Mouse (Mus musculus) spleen, postnatal 14 days (tissue): ENCODE measurements at regions not wholly inside any gene's neighbourhood (a gene's known extent, or its start where the extent isn't known, plus 50 kb on each side); places are given as distances from the start of the nearest gene placed in this dataset.

Source experiments
- DNase-seq, 2 experiments: peaks; one replicate each; pipeline ENCODE4 v3.0.0; 2021 to 2022; ENCODE audit warnings: low spot score in 2 of 2

DNA sequence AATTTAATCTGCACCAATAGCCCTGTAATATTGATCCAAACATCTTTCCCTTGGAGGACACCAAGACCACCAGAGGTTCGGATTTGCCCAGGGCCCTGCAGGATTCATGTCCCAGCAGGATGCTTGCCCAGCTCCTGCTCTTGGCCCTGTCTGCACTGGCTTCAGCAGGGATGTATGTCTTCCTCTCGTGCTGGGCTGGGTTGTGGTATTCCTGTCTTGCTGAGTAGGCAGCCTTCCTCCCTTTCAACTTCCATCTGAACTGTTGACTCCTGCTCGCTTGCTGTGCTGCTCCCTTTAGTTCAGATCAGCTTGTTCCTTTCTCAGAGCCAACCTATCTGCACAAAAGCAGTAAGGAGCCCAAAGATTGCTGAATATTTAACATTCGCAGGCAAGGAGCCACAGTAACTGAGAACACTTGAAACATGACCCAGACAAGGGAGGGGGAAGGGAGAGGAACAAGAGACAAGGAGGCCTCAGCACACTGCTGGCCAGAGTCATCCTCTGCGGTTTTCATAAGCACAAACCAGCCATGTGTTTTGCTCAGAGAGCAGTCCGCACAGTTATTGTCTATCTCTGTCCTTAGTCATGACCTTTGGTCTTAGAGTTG lies 110.7 kb upstream of the Auts2 start:
- DNase-seq: no peak

DNA sequence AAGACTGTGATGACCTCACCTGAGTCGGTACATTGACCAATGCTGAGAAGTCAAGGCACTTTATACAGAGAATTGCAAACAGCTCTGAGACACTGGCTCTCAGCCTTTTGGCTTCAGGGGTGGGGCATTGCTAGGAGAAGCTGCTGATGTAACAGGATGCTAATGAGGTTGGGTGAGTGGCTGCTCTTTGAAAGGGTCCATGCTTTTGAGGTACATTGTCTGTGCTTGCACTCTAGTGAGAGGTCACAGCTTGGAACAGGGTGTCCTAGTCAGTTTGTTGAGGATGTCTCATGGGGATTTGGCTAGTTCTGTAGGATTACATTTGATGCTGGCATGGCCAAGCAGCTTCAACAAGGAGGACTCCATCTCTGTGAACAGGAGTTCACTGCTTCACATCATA lies 109.1 kb upstream of the Auts2 start:
- no peak for DNase-seq

DNA sequence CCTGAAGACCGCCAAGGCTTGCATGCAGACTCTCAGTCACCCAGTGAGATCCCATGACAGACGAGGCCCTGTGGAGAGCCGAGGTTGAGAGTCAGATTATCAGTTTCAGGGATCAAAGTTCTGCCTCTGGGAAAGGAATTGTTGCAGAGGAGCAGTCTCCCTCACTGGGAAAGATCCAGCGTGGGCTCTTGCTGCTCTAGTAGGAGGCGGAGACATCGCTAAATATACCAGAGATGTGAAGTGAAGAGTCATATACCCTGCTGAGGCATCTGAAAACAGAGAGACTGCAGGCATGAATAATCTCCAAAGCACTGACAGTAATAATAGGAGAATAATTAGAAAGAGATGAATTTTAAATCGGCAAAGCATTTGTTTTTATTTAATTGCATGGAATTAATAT lies 106.6 kb upstream of the Auts2 start:
- DNase-seq: no peak

DNA sequence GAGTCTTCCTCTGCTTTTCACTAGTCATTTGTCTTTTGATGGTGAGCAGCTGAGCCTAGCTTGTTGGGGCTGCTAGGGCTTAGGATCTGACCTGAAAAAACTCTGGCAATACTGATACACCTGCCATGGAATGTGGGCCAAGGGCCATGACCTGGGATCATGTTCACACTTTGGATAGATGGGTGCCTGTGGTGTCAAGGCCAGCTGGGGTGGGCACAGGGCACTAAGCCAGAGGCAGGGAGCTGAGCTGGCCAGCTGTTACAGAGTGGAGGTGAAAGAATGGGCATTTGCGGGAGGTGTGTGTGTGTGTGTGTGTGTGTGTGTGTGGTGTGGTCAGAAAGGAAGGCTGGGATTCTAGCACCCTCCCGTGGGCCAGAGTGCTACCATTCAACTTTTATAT lies 105.6 kb upstream of the Auts2 start:
- no peak for DNase-seq

DNA sequence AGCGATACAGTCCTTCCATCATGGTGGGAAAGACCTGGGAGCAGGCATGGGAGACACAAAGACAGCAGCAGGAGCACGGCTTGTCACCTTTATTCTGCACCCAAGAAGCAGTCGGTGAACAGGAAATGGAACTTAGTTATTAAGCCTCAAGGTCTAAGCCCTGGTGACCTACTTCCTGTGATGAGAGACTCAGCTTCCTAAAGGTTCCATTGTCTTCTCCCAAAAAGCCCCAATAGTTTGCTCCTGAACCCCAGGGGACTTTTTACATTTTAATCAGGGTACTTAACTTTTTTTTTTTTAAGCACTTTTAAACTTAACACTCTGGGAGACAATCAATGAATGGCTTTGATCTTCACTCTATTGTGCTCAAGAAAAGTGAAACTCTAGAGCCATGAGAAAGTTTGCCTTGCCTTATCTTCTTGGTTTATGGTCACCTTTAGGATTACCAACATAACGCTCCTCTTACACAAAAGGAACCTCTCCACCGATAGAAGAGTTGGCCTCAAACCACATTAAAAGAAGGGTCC lies 101.6 kb upstream of the Auts2 start:
- DNase-seq: no peak

DNA sequence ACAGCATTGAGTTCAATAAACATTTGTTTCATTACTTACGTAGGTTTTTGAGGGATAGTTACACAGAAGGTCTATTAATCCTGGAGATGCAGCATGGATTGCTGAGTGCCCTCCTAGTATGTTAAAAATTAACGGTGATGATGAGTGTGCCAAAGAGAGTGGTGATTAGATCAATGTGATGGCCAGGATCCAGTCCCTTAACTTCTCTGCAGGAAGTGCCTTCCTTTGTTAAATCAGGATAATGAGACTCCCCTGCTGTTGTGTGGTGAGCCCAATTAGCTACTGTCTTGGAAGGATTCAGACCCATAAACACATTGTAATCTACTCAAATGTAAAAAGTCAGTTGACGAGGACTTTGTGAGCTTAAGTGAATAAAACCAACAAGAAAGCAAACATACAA lies 100.1 kb upstream of the Auts2 start:
- no peak for DNase-seq

DNA sequence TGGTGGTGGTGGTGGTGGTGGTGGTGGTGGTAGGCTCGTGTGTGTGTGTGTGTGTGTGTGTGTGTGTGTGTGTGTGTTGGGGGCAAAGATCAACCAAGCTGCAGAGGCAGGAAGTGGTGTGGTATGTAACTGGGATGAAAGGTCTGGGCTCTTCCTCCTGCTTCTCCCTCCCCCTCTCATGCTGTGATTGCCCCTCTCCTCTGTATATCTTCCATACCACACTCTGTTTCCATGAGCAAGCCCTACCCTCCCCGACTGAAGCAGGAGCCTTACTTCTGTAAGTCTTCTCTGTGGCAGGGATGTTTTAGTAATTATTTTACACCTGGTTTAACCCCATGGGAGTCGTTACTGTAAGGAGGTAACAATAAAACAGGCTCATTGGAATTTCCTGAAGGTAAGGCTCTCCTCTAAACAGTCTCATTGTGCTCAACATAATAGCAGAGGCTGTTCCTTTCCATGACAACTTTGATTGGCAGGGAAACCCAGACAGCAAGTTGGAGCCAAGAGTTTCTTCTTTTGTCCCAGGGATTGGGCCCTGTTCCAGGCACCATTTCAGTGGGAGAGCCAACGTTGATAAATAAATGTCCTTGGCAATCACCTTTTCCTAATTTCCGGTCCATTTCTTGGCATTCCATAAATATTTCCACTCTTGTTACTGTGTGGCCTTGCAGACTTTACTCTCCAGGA lies 90.2 kb upstream of the Auts2 start:
- no peak for DNase-seq

DNA sequence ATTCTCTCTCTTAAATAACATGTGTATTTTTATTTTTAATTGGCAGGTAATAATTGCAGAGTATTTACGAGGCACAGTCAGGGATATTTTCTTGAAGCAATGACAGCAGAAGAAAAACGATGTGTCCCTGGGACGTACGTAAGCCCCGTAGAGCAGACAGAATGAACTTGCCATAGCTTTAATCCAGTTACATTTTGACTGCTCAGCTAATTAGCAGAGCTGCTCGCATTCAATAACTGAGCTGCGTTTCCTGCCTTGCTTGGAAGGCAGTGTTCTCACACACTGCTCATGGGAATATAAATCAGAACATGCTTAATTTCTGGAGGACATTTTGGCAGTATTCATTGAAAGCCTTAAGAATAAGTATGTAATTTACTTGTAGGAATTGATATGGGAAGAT lies 78.6 kb upstream of the Auts2 start:
- DNase-seq: no peak

DNA sequence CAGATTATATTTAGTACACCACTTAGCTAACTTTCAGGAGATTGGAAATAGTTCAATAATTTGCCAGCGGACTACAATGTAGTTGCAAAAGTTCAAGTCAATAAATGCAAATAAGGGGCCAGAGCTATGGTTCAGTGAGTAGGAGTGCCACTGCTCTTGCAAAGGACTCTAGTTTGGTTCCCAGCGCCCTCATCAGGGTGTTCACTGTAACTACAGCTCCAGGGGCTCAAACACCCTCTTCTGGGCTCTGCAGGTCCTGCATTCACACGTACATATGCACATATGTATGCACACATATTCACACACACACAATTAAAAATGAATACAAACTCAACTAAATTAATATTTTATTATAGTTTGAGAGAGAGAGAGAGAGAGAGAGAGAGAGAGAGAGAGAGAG lies 74.1 kb upstream of the Auts2 start:
- no peak for DNase-seq

DNA sequence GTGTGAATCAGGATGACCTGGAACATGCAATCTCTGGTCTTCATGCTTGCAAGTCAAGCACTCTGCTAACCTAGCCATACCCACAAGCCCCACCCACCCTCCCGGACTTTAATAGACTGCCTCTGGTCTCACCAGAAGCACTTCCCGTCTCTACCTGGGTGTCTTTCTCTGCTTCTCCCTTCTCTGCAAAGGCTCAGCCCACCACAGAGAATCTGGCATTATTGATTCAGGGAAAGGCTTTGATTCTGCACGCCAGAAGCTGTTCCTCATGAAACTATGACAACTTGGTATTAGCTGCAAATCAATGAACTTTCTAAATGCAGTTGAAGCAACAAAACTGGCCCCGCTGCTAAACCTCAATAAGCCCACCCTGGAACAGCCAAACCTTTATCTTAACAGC lies 66.1 kb upstream of the Auts2 start:
- DNase-seq: no peak

DNA sequence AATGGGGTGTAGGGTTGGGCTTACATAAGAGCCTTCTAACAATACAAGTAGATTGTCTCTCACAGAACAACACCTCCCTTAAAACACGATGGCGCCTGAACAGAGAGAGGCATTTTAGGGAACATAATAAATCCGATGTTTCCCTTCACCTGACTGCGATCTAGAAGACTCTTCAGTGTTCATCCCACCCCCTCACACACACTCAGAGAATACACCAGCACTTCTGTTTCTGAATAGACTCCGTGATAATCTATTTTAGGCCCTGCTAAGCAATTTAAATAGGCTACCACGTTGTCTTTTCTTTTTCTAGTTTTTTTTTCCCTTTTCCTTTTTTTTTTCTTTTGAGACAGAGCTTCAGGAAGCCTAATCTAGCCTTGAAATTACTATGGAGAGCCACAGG lies 63.1 kb upstream of the Auts2 start:
- DNase-seq: no peak

DNA sequence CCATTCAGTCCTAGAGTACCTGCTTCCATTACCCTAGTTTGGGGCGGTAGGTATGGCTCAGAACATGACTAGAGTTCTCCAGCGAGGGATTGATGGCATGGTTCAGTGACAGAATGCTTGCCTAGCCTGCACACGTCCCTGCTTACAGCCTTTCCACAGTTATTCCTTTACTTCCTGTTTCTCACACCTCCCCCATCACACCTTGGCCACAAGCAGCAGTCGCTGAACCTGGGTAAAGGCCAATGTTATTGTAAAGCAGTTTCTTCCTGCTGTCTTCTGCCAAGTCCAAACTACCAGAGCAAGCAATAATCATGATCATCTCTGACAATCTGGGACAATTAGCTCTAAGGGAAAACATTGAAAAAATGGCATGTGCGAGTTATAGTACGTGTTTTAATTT lies 51.7 kb upstream of the Auts2 start:
- DNase-seq: no peak
